Mouse (Mus musculus): Measurements from ENCODE around the gene Nfyb.

DNA sequence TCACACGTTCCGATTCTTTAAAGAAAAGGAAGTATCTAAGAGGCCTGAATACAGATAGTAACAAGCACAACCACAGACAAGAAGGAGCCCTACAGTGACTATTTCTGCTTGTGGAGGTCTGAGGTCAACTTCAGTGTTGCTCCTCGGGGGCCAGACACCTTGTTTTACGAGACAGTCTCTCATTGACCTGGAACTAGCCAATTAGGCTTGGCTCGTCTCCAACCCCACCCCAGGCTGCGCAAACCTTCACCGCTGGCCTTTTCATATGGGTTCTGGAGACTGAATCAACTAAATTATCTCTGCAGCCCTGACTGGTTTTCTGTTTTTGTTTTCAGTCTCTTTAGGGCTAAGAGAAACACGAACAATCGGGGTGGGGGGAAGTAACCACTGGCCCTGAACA is 6.6 kb downstream of the Nfyb start:
- TF ChIP-seq CTCF (conservative IDR thresholded peaks at IDR 0.05; ENCODE audit: insufficient read depth, insufficient read length, low read depth, low read length) (no peak), POLR2A (IDR thresholded peaks at IDR 0.05; ENCODE audit: low read depth, low read length) (no peak)

Measured in kidney, adult 2 months (tissue).